Mouse (Mus musculus): ENCODE measurements around the gene B4galnt3. TPM values are rescaled to one million over a fixed set of nuclear protein-coding genes. Genes with fewer than 3 reads are reported as not detected.
"Not testable (repeated sequence)": the region's sequence is repeated elsewhere in the genome, so short reads cannot be mapped to it uniquely, and the experiment has no call there.

The B4galnt3 gene
- 1 to 10 TPM in 1 of 2 experiments, under 1 TPM in 1; 0.98 to 1.1 TPM for total RNA-seq (2021)
- long read RNA-seq, experiment 1, result 0 reads
- long read RNA-seq, experiment 2, result 0 reads

GRCm38 (mm10) chr6:120294056-120294784 lies at the start of gene B4galnt3, which contains the start of gene D330020A13Rik:
Gene B4galnt3, minus strand, starts transcription at chr6:120294559.
Gene D330020A13Rik, plus strand, starts transcription at chr6:120294364.
- no peak for DNase-seq (ENCODE audit: low spot score)

- DNase-seq (ENCODE audit: low spot score), result no peak
These were observed 49.6 kb upstream of the B4galnt3 start for GRCm38 (mm10) chr6:120343992-120344391.

GRCm38 (mm10) chr6:120332351-120332750 lies 38.0 kb upstream of the B4galnt3 start:
- DNase-seq (ENCODE audit: low spot score), result no peak

DNA sequence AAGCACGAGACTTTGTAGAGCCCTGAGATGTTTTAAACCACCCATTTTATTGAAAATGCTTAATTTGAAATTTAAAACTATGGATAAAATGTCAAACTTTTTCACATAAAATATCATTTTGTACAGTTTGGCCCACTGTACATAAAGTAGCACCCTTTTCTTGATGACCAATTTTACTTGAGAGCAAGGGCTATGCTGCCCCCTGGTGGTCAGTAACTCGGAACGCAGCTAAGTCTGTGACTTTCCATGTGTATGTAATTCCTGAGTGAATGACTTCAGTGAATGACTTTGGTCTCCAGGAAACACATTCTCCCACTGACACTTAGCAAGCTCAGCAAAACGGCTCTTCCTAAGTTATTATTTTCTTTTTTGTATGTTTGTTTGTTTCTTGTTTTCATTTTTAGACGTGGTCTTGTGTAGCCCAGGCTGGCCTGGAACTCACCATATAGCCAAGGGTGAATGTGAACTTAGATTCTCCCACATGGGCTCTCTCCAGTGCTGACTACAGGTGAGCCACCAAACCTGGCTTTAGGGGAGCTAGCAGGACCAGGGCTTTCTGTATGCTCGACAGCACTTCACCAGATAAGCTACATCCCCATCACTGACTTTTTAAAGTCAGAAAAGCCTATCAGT lies 30.1 kb upstream of the B4galnt3 start:
- DNase-seq (ENCODE audit: low spot score), result peak; percentile 66

GRCm38 (mm10) chr6:120320369-120320768 lies 26.0 kb upstream of the B4galnt3 start:
- no peak for DNase-seq (ENCODE audit: low spot score)

DNA sequence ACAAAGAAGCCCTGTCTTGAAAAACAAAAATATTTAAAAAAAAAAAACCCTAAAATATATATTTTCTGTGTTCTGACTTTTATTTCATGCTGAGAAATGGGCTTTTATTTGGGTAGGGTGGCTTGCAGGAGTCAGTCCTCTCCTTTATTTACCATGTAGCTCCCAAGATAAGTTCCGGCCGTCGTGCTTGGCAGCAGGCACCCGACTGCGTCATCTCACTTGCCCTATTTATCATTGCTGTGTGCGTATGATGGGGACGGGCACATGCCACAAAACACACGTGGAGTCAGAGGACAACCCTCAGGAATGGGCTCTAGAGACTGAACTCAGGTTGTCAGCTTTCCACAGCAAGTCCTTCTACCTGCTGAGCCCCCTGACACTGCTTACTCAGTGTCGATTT lies 24.8 kb upstream of the B4galnt3 start:
- no peak for DNase-seq (ENCODE audit: low spot score)

- no peak for DNase-seq (ENCODE audit: low spot score)
These were observed 24.1 kb upstream of the B4galnt3 start for GRCm38 (mm10) chr6:120318303-120318940.

DNA sequence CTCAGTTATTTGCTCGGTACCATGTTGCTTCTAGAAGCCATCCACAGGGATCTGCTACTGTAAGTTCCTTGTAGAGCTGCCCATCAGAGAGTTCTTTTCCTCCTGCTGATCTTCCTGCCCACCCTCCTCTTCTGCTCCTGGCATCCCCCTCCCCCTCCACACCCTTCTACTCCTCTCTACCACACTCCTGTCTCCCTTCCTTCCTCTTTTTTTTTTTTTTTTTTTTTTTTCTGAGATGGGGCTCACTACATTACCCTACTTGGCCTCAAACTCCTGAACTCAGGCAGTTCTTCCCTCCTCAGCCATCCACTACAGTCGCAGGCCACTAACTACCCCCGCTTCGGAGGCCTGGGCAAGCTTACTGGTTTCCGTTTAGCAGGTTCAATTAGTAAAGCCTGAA lies 18.1 kb upstream of the B4galnt3 start:
- DNase-seq (ENCODE audit: low spot score), result no peak

GRCm38 (mm10) chr6:120309787-120310186 lies 15.4 kb upstream of the B4galnt3 start:
- DNase-seq (ENCODE audit: low spot score), result no peak

GRCm38 (mm10) chr6:120309338-120309737 lies 15.0 kb upstream of the B4galnt3 start:
- DNase-seq (ENCODE audit: low spot score), result no peak

GRCm38 (mm10) chr6:120306859-120307594 lies 12.7 kb upstream of the B4galnt3 start:
- DNase-seq (ENCODE audit: low spot score), result no peak

DNA sequence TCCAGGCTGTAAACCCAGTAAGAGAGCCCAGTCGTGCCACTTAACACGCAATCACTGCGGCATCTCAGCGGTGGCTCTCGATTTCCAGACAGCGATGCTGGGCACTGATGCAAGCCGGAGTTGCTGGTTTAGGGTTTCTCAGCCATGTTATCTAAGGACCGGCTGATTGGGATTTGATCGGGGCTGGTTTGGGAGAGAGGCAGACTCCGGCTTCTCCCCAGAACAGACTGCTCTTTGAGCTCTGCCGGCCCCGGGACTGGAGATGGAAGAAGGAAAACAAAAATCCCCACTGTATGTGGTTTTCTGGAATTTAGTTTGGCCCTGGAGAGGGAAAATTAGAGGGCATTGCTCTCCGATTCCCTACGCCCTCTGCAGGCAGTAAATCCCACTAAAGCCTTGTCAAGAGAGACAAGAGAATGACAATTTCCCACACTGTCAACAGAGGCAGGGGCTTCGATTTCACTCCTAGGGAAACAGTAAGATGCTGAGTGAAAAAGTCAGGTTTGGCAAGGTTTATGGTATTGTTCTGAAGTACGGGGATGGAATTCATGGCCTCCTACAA lies 8.5 kb upstream of the B4galnt3 start:
- peak; percentile 5 for DNase-seq (ENCODE audit: low spot score)

DNA sequence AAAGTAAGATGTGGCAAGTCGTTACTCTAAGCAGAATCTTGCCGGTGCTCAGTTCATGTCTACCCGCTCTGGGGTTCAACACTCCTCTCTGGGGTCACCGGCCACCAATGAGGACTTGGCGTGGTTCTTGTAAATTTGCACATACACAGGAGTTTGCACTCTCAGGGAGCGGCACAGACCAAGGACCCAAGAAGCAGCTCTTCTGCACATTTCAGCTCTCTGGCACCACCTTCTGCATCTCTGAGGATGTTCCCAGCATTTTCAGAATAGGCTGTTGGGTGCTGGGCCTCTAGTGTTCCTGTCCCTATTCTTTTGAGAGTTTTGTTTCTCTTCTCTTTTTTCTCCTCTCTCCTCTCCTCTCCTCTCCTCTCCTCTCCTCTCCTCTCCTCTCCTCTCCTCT lies 6.8 kb upstream of the B4galnt3 start:
- peak; percentile 22 for DNase-seq (ENCODE audit: low spot score)

DNA sequence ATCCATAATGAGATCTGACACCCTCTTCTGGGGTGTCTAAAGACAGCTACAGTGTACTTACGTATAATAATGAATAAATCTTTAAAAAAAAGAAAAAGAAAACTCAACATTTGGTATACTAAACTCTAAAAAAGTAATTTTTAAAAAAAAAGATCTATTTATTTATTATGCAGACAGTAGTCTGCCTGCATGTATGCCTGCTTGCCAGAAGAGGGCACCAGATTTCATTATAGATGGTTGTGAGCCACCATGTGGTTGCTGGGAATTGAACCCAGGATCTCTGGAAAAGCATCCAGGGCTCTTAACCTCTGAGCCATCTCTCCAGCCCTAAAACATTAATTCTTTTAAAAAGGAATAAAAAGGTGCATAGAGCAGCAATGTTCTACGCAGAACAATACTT lies 2.2 kb upstream of the B4galnt3 start:
- not testable (repeated sequence) for DNase-seq (ENCODE audit: low spot score)

GRCm38 (mm10) chr6:120294785-120295133 lies 400 bp upstream of the B4galnt3 start:
- no peak for DNase-seq (ENCODE audit: low spot score)

GRCm38 (mm10) chr6:120291396-120292009 lies 2.9 kb downstream of the B4galnt3 start:
- DNase-seq (ENCODE audit: low spot score), result no peak

- no peak for DNase-seq (ENCODE audit: low spot score)
These were observed 4.9 kb downstream of the B4galnt3 start for GRCm38 (mm10) chr6:120289430-120289829.

DNA sequence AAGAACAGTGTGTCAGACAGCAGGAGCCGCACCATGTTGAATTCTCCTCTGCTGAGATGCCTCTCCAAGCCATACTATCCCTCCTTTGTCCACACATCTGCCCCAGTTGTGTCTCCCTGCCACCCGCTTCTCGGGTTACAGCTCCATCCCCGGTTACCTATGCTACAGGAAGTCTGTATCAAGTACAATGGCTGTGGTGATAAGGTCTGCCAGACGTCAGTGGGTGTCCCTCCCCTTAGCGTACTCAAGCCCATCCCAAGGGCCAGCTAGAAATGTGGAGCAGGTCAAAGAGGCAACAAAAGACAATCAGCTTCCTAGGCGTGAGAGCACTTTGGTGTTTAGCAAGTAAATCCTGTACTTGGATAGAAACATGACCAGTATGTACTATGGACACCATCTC lies 5.8 kb downstream of the B4galnt3 start:
- no peak for DNase-seq (ENCODE audit: low spot score)

DNA sequence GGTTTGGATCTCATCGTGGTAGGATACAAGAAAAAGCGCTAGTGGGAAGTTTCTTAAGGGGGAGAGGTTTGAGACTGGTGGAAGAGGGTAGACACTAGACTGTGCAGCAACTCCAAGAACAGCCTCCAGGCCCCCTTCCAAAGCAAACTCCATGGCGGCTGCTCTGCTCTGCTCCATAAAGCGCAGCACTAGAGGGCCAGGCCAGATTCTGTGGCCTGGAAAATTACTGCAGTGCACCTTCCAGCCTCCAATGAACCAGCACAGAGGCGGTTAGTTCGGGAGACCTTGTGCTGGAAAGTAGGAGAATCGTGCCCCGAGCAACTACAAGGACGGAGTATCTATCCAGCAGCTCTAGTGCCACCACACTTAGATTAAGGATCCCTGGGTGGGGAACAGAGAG lies 7.1 kb downstream of the B4galnt3 start:
- DNase-seq (ENCODE audit: low spot score), result no peak

DNA sequence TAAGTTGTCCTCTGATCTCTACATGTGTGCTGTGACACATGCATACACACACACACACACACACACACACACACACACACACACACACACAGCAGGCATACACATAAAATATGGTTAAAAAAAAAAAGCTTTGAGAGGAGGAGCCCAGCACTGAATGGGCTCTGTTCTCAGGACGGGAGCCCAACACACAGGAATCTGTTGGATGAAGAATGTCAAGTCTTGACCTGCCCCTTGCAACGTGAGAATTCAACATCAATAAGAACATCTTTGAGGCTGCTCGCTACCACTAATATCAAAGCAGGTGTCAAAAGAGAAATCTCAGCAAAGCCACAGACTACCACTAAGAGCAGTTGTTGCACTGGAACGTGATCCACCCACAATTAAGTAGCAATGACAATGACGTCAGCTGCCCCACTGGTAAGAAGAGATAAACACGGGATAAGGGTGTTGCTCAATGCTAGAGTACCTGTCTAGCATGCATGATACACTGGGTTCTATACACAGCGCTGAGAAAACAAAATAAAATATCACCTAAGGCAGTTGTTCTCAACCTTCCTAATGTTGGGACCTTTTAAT lies 17.4 kb downstream of the B4galnt3 start:
- no peak for DNase-seq (ENCODE audit: low spot score)

- DNase-seq (ENCODE audit: low spot score), result no peak
These were observed 19.1 kb downstream of the B4galnt3 start for GRCm38 (mm10) chr6:120275301-120275700.
